Mouse (Mus musculus): ENCODE data around the gene Pabpn1l. TPM values are rescaled to one million over a fixed set of nuclear protein-coding genes. Genes with fewer than 3 reads are reported as not detected.

The Pabpn1l gene
- under 1 TPM in 1 of 2 experiments, not detected in 1; 0.20 TPM for total RNA-seq (2021)
- long read RNA-seq, experiment 1, result 0 reads
- long read RNA-seq, experiment 2, result 0 reads

DNA sequence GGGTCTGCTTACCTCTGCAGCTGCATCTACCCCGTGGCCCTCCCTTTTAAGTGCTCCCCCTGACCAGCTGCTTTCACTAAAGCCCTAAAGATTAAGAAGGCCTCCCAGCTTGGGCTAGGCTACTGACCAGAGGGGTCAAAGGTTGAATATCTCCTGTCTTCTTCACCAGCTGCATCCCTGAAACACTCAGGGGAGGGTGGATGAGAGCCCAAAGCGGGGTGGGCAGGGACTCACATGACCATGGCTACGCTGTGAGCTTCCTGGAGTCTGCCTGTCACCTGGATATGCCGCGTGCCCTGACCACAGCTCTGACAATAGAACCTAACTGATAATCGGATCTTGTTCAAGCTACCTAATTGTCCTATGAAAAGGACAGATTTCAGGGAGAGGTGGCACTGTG, at the start of gene Pabpn1l:
Gene Pabpn1l (minus strand): TSS at position 13 of the 400 bp plus-strand sequence.
- no peak for DNase-seq
- intact Hi-C loops (cut with DNase I), result no loop called here

GRCm38 (mm10) chr8:122671894-122672293, 49.4 kb upstream of the Pabpn1l start:
- no peak for DNase-seq
- intact Hi-C loops (cut with DNase I), result loop anchor here (10.0 kb wide), 1 partner anchor 167 kb away; no protein-coding TSS in a partner anchor

GRCm38 (mm10) chr8:122670718-122671117, 48.2 kb upstream of the Pabpn1l start:
- intact Hi-C loops (cut with DNase I), result loop anchor here (10.0 kb wide), 1 partner anchor 166 kb away; no protein-coding TSS in a partner anchor
- no peak for DNase-seq

DNA sequence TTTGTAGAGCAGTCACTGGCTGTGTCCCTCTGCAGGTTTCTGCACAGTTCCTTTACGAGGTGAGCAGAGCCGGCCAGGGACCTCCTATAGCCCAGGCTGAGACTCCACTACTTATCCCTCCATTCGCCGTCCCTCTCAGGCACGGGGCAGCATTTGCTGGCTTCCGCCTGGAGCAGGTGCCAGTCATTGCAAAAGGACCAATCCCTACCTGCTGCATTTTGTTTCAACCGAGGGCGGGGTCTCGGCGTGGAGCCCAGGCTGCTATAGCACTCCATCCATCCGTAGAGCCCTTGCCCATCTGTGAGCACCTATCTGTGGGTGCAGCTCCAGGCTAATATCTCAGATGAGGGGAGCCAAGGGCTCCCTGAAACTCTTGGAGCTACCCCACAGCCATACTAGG, 47.5 kb upstream of the Pabpn1l start:
- no peak for DNase-seq
- intact Hi-C loops (cut with DNase I), result loop anchor here (10.0 kb wide), 1 partner anchor 165 kb away; no protein-coding TSS in a partner anchor

GRCm38 (mm10) chr8:122669370-122669769, 46.8 kb upstream of the Pabpn1l start:
- intact Hi-C loops (cut with DNase I), result no loop called here
- no peak for DNase-seq

DNA sequence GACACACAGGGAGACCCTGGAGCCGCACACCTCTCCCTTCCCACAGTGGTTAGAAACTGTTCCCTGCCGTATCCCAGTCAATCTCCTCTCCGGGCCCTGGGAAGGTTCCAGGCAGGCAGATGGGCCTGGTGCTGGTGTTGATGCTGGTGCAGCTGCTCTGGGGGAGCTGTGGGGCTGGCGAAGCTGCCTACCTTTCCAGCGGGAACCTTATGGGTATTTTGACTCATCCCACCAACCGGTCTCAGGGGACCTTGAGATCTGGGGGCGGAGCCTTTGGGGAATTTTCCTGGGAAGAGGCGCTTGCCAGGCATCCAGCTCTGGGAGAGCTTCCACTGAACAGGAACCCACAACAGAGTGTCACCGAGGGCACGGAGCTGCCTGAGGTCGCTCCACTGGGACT, 45.3 kb upstream of the Pabpn1l start:
- intact Hi-C loops (cut with DNase I), result no loop called here
- DNase-seq, result no peak

GRCm38 (mm10) chr8:122666827-122667226, 44.3 kb upstream of the Pabpn1l start:
- intact Hi-C loops (cut with DNase I), result no loop called here
- DNase-seq, result no peak

GRCm38 (mm10) chr8:122666338-122666764, 43.8 kb upstream of the Pabpn1l start:
- intact Hi-C loops (cut with DNase I), result no loop called here
- peak; percentile 57 to 61 for DNase-seq

- DNase-seq, result peak; percentile 77 to 85
- intact Hi-C loops (cut with DNase I), result no loop called here
These were observed 43.3 kb upstream of the Pabpn1l start for GRCm38 (mm10) chr8:122665667-122666316.

- peak; percentile 78 to 80 for DNase-seq
- intact Hi-C loops (cut with DNase I), result no loop called here
These were observed 42.7 kb upstream of the Pabpn1l start for GRCm38 (mm10) chr8:122665221-122665620.

DNA sequence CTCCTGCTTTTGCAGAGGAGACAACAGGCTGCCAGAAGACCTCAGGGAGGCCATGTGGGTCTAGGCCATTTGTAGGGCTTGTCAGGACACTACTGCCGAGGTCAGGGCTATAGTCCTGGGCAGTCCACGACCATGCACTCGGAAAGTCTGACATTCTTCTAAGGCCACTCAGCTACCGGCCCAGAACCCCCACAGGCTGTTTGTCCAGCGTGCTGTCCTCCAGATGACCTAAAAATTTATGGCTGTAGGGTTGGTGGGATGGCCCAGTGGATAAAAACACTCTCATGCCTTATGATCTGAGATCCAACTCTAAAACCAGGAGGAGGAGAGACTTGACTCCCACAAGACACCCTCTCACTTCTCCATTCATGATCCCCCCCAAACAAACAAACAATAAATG, 41.1 kb upstream of the Pabpn1l start:
- DNase-seq, result no peak
- intact Hi-C loops (cut with DNase I), result no loop called here

DNA sequence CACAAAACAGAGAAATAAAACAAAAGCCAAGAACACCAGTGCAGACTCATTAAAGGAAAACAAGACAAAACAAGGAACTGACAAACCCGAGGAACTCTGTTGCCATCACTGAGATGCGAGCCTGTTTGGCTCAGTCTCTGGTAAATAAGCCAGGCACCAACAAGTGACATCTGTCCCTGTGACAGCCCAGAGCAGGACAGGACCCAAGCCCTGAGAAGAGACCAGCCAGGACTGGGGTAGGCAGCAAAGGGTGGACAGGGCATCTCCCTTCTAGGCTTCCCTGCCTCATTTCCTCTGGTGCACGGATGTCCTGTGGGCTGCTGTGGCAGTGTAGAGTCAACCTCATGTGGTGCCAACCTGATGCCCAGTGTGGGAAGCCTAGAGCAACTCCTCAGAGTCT, 40.6 kb upstream of the Pabpn1l start:
- intact Hi-C loops (cut with DNase I), result no loop called here
- no peak for DNase-seq

GRCm38 (mm10) chr8:122661894-122662293, 39.4 kb upstream of the Pabpn1l start:
- intact Hi-C loops (cut with DNase I), result no loop called here
- no peak for DNase-seq

- DNase-seq, result peak; percentile 79 to 86
- intact Hi-C loops (cut with DNase I), result no loop called here
These were observed 38.6 kb upstream of the Pabpn1l start for GRCm38 (mm10) chr8:122661138-122661537.

GRCm38 (mm10) chr8:122660022-122660421, 37.5 kb upstream of the Pabpn1l start:
- intact Hi-C loops (cut with DNase I), result no loop called here

GRCm38 (mm10) chr8:122658807-122659160, 36.2 kb upstream of the Pabpn1l start:
- intact Hi-C loops (cut with DNase I), result no loop called here
- no peak for DNase-seq

More at GRCm38 (mm10) chr8:122660022-122660421, 37.5 kb upstream of the Pabpn1l start:
- no peak for DNase-seq

- no peak for DNase-seq
- intact Hi-C loops (cut with DNase I), result no loop called here
These were observed 35.7 kb upstream of the Pabpn1l start for GRCm38 (mm10) chr8:122658149-122658806.

- DNase-seq, result peak; percentile 71 to 77
- intact Hi-C loops (cut with DNase I), result no loop called here
These were observed 33.8 kb upstream of the Pabpn1l start for GRCm38 (mm10) chr8:122656056-122656999.

DNA sequence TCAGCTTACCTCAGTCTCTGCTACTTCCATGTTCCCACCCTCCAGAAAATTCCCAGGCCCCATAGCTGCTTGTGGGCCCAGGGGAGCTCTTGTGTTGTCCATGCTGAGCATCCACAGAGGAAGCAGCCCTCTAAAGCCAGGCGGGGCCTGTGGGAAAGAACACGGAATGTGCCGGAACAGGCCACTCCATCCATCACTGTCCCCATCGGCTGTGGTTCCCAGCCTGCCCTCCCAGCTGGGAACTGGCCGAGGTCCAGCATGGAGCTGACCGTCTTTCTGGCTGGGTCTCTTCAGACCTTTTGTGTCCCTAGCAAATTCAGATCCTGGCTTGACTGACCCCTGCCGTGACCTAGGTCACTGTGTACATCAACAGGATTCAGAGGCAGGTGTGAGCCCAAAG, 32.2 kb upstream of the Pabpn1l start:
- intact Hi-C loops (cut with DNase I), result no loop called here
- DNase-seq, result peak; percentile 70 to 75

DNA sequence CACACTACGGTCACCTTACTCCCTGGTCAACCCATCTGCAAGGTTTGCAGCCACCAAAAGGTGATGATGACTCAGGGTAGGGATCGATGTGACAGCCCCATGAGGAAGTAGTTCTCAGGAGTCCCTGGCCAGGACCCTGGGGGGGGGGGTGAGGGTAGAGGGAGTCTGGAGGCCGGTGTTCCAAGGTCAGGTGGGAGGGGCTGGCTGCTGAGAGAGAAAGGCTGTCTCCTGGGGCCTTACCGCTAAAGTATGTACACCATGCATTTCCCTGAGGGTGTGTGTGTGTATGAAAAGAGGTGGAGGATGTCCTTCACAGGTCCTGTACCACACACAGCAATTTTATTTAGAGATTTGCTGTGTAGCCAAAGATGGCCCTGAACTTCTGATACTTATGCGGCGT, 30.1 kb upstream of the Pabpn1l start:
- intact Hi-C loops (cut with DNase I), result no loop called here
- DNase-seq, result no peak
